Mouse (Mus musculus) C2C12 (cell line): ENCODE measurements around the gene Dnaaf3.

Experiments used
- CEBPB ChIP-seq: IDR thresholded peaks from one replicate; pipeline ENCODE4 v1.6.1; 2011; ENCODE audit warnings: low read depth, mild to moderate bottlenecking, control low read depth, moderate library complexity
- CTCF ChIP-seq: IDR thresholded peaks from one replicate; pipeline ENCODE4 v1.5.1; 2011; ENCODE audit not compliant: control insufficient read depth, insufficient read depth, insufficient read length
- MAX ChIP-seq: IDR thresholded peaks from one replicate; pipeline ENCODE4 v1.6.1; 2011; ENCODE audit warnings: mild to moderate bottlenecking, control low read depth

DNA sequence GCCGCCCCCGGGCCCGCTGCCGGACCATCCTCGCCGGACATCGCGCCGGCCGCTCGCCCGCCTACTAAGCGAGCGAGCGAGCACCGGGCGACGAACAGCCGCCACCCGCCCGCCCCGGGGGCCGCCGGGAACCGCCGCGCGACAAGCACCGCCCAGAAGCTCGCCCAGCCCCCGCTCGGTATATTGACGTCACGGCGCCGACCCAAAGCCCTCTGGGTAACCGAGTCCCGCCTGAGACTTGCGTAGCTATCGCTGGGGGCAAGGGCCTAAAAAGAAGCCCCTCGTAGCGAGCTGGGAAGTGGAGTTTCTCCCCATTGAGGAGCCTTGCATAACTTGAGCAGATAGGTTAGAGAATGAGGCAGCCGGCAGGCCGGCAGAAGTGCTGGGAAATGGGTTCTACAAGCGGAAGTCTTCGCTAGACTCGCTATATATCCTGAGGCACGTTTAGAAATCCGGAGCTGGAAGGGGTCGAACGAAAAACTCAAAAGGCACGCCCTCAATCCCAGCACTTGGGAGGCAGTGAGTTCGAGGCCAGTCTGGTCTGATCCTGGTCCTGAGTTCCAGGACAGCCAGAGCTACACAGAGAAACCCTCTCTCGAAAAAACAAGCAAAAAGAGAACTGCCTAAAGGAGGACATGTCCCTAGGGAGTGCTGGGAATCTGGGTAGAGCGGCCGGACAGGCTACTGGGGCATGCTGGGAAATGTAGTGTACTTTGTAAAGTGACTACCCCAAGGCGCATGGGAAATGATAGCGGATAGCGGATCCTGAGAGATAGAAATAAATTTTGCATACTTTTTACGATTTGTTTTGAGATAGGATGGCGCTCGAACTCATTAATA, 30.5 kb downstream of the Dnaaf3 start, which contains the start of gene Ppp1r12c:
- TF ChIP-seq CTCF (no peak), CEBPB (no peak), MAX (no peak)
